Comparison of ENCODE assay signal across 9 mouse cellular contexts in genomic region chr12:55463992-55464845, GRCm38 (mm10). TPM values are rescaled to one million over a fixed set of nuclear protein-coding genes. Genes with fewer than 3 reads are reported as not detected.
DNase-seq lines count a peak whose midpoint lies in the region; ATAC-seq and TF ChIP-seq lines count a peak whose summit lies in the region.
"Had no signal": no experiment of that assay in that cellular context is flagged by ENCODE, and none has a peak within 500 bp of the region (broad histone marks: within the 10 kb centered on the region; RNA-seq: fewer than 3 reads in every experiment).

No protein-coding gene starts in this region.

- H3K4me1 ChIP-seq in CH12.LX (ENCODE audit: control insufficient read depth in 1 of 2, insufficient read depth in 2 of 2) = peaks cover 44 to 97% of the 10 kb centered on the region in 2 experiments
- H3K4me1 ChIP-seq in embryonic fibroblast, embryonic 13.5 days (ENCODE audit: control insufficient read depth, insufficient read depth, low read length) = peaks cover 48% of the 10 kb centered on the region
- peaks cover 45% of the 10 kb centered on the region for H3K4me1 ChIP-seq in hindbrain, embryonic 12.5 days
- peaks cover 51% of the 10 kb centered on the region for H3K4me1 ChIP-seq in small intestine, adult 2 months (ENCODE audit: control insufficient read depth, insufficient read depth, insufficient read length, low read length)
- peaks cover 27% of the 10 kb centered on the region for H3K4me1 ChIP-seq in liver, embryonic 12.5 days

- H3K9ac ChIP-seq in CH12.LX (ENCODE audit: insufficient read depth, low read depth) = peak overlapping the region; percentile 80; the same call in 1 of the 2 replicates
- H3K9ac ChIP-seq in hindbrain, embryonic 12.5 days = 0 out of 2 replicates have a peak overlapping the region, but pooled peaks have one; percentile 6
- H3K9ac ChIP-seq in liver, embryonic 12.5 days = no peak overlapping the region

- in situ Hi-C loops in CH12.LX (cut with MboI; ENCODE audit: low pct_ligation_motif_present, low pct_unique_long_range_greater_than_20kb, low sequenced_read_pairs) = no loop called here

- TF ChIP-seq EP300 in CH12.LX (IDR thresholded peaks at IDR 0.05; ENCODE audit: low read length) = no peak

- H3K9me3 ChIP-seq in CH12.LX (replicated peaks; ENCODE audit: low read length) = no peaks in the 10 kb centered on the region
- no peaks in the 10 kb centered on the region for H3K9me3 ChIP-seq in hindbrain, embryonic 12.5 days (replicated peaks)
- H3K9me3 ChIP-seq in liver, embryonic 12.5 days (replicated peaks) = no peaks in the 10 kb centered on the region

- DNase-seq in CH12.LX (ENCODE audit: extremely low read depth) = no peak
- peak; percentile 63 for DNase-seq in adrenal gland, postnatal 25 days
- peak; percentile 34 to 55 for DNase-seq in layer of hippocampus, adult 8-10 months (ENCODE audit: low spot score in 2 of 2)

- no peak for TF ChIP-seq RAD21 in CH12.LX (IDR thresholded peaks at IDR 0.05; ENCODE audit: low read depth, low read length)

- no peak for TF ChIP-seq CTCF in CH12.LX (conservative IDR thresholded peaks at IDR 0.05 in 1 of 2, IDR thresholded peaks at IDR 0.05 in 1 of 2; ENCODE audit: low read depth in 2 of 2, low read length in 2 of 2)
- no peak for TF ChIP-seq CTCF in embryonic fibroblast, embryonic 13.5 days (IDR thresholded peaks at IDR 0.05; ENCODE audit: borderline replicate concordance, insufficient read depth, low read length)
- no peak for TF ChIP-seq CTCF in small intestine, adult 2 months (IDR thresholded peaks at IDR 0.05; ENCODE audit: extremely low read depth, insufficient read length, insufficient replicate concordance, low read depth, low read length)

- TF ChIP-seq POLR2A in CH12.LX (IDR thresholded peaks at IDR 0.05; ENCODE audit: low read depth, low read length) = no peak
- no peak for TF ChIP-seq POLR2A in embryonic fibroblast, embryonic 13.5 days (IDR thresholded peaks at IDR 0.05; ENCODE audit: low read depth, low read length)
- peak; percentile 16; the same call in 1 of the 2 replicates for TF ChIP-seq POLR2A in small intestine, adult 2 months (IDR thresholded peaks at IDR 0.05; ENCODE audit: low read depth, low read length)

- H3K79me2 ChIP-seq in CH12.LX (replicated peaks; ENCODE audit: control insufficient read depth, extremely low read depth, insufficient read depth, poor library complexity, severe bottlenecking) = no peaks in the 10 kb centered on the region
- no peaks in the 10 kb centered on the region for H3K79me2 ChIP-seq in macrophage (ENCODE audit: inconsistent target)

- peak overlapping the region in 1 of 3 experiments; percentile 30 for H3K4me3 ChIP-seq in CH12.LX (replicated peaks in 1 of 3; ENCODE audit: low read depth in 2 of 3, low read length in 2 of 3, poor library complexity in 1 of 3)
- H3K4me3 ChIP-seq in embryonic fibroblast, embryonic 13.5 days (ENCODE audit: insufficient read depth, low read length) = no peak overlapping the region
- H3K4me3 ChIP-seq in hindbrain, embryonic 12.5 days = no peak overlapping the region
- H3K4me3 ChIP-seq in macrophage (ENCODE audit: inconsistent target) = no peak overlapping the region
- H3K4me3 ChIP-seq in small intestine, adult 2 months (ENCODE audit: low read depth, low read length) = peak overlapping the region; percentile 47
- H3K4me3 ChIP-seq in liver, embryonic 12.5 days = no peak overlapping the region
- H3K4me3 ChIP-seq: erythroblast, embryonic 14.5 days had no signal

- 23% methylated on average over 16 of the region's 16 CpGs for WGBS in hindbrain, embryonic 12.5 days
- 45% methylated on average over 9 of the region's 16 CpGs for WGBS in macrophage (ENCODE audit: missing documents)
- WGBS in small intestine, adult 2 months = 8% methylated on average over 16 of the region's 16 CpGs
- 60% methylated on average over 16 of the region's 16 CpGs for WGBS in liver, embryonic 12.5 days (ENCODE audit: insufficient replicate concordance)

- peak overlapping the region; percentile 52 for H3K4me2 ChIP-seq in CH12.LX (ENCODE audit: insufficient read depth, low read depth, poor library complexity, severe bottlenecking)
- peak overlapping the region; percentile 16; the same call in 1 of the 2 replicates for H3K4me2 ChIP-seq in hindbrain, embryonic 12.5 days (replicated peaks)
- no peak overlapping the region for H3K4me2 ChIP-seq in liver, embryonic 12.5 days

- dilution Hi-C loops in CH12.LX (cut with MboI; ENCODE audit: extremely low pct_ligation_motif_present, extremely low pct_unique_long_range_greater_than_20kb, low sequenced_read_pairs) = no loop called here

- H3K27ac ChIP-seq in CH12.LX (ENCODE audit: insufficient read depth, low read depth) (peak overlapping the region; percentile 93), macrophage (peak overlapping the region; percentile 95; the same call in 1 of the 2 replicates)
- peak overlapping the region; percentile 85 for H3K27ac ChIP-seq in embryonic fibroblast, embryonic 13.5 days (ENCODE audit: insufficient read depth, low read length)
- peak overlapping the region; percentile 71 for H3K27ac ChIP-seq in hindbrain, embryonic 12.5 days
- H3K27ac ChIP-seq in small intestine, adult 2 months (ENCODE audit: insufficient read depth, low read depth, low read length) = peak overlapping the region; percentile 89
- H3K27ac ChIP-seq in liver, embryonic 12.5 days = no peak overlapping the region

- no peaks in the 10 kb centered on the region for H3K27me3 ChIP-seq in CH12.LX (replicated peaks)
- H3K27me3 ChIP-seq in hindbrain, embryonic 12.5 days = no peaks in the 10 kb centered on the region
- no peaks in the 10 kb centered on the region for H3K27me3 ChIP-seq in small intestine, adult 2 months (ENCODE audit: control insufficient read depth, insufficient read depth, low read length)
- H3K27me3 ChIP-seq in liver, embryonic 12.5 days (replicated peaks) = peaks cover 29% of the 10 kb centered on the region

- ATAC-seq in hindbrain, embryonic 12.5 days (ENCODE audit: low FRiP score) = peak; percentile 69
- ATAC-seq in liver, embryonic 12.5 days = no peak

- H3K36me3 ChIP-seq in CH12.LX (replicated peaks in 1 of 2; ENCODE audit: control insufficient read depth in 1 of 2, insufficient read depth in 1 of 2, low read length in 1 of 2) (no peaks in the 10 kb centered on the region), macrophage (ENCODE audit: inconsistent target) (no peaks in the 10 kb centered on the region)
- no peaks in the 10 kb centered on the region for H3K36me3 ChIP-seq in hindbrain, embryonic 12.5 days
- no peaks in the 10 kb centered on the region for H3K36me3 ChIP-seq in small intestine, adult 2 months (ENCODE audit: control insufficient read depth, insufficient read depth, low read length)
- no peaks in the 10 kb centered on the region for H3K36me3 ChIP-seq in liver, embryonic 12.5 days

TF ChIP-seq in CH12.LX, 34 proteins besides CTCF, POLR2A, EP300 and RAD21:
- TF ChIP-seq SIN3A (IDR thresholded peaks at IDR 0.05; ENCODE audit: low read length) = no peak
- no peak for TF ChIP-seq ZKSCAN1 (IDR thresholded peaks at IDR 0.05; ENCODE audit: borderline replicate concordance, low read depth, low read length)
- TF ChIP-seq NRF1 (IDR thresholded peaks at IDR 0.05; ENCODE audit: low read depth, low read length) = peak; percentile 56; the same call in 1 of the 2 replicates
- TF ChIP-seq ELF1 (IDR thresholded peaks at IDR 0.05; ENCODE audit: low read depth, low read length) = peak; percentile 50

RNA-seq across cellular contexts. Expression of gene Nfkbia, which starts 28.2 kb away (rescaled TPM):
- total RNA-seq in CH12.LX (2012; rRNA removed) (465 and 702 TPM in 2 replicates), CH12.LX (2014; rRNA removed) (138 and 178 TPM in 2 replicates)
- polyA plus RNA-seq in CH12.LX (2012; ENCODE audit: insufficient read length, low read depth) (115 and 143 TPM in 2 replicates), macrophage (2018) (33.4 to 92.7 TPM (median 64.6 TPM) in 3 replicates)
- 74.3 and 77.9 TPM in 2 replicates for total RNA-seq in adrenal gland, postnatal 25 days (2021)
- 40.4 and 40.8 TPM in 2 replicates for polyA plus RNA-seq in embryonic fibroblast, embryonic 13.5 days (2011; ENCODE audit: insufficient read length, low read depth, missing spikeins)
- 42.8 and 49.1 TPM in 2 replicates for polyA plus RNA-seq in hindbrain, embryonic 12.5 days (2016; fragmentation: Nextera tagmentation; extraction: Ambion mirVana)
- 10 to 100 TPM; 23.8 to 46.1 (median 33.3) TPM for total RNA-seq in layer of hippocampus, adult 8-10 months (2022)
- total RNA-seq in macrophage (2018; cell fraction: chromatin; rRNA removed) = 1,000 to 10,000 TPM in 13 of 26 experiments, 100 to 1,000 TPM in 11, 10 to 100 TPM in 2; 42.1 to 2,520 (median 1,089) TPM
- total RNA-seq in macrophage (2018; cell fraction: cytosol; rRNA removed) = 1,000 to 10,000 TPM in 14 of 26 experiments, 100 to 1,000 TPM in 10, 10 to 100 TPM in 2; 49.8 to 3,343 (median 1,043) TPM
- total RNA-seq in macrophage (2018; cell fraction: nucleus; rRNA removed) = 1,000 to 10,000 TPM in 19 of 26 experiments, 100 to 1,000 TPM in 6, 10 to 100 TPM in 1; 39.2 to 3,429 (median 1,688) TPM
- 171 and 272 TPM in 2 replicates for polyA plus RNA-seq in small intestine, adult 2 months (2012; rRNA removed)
- polyA plus RNA-seq in liver, embryonic 12.5 days (2016; fragmentation: Nextera tagmentation; extraction: Ambion mirVana) = 14.5 and 15.7 TPM in 2 replicates
